Mouse (Mus musculus) embryonic fibroblast, embryonic 13.5 days (primary cell): ENCODE measurements at regions not wholly inside any gene's neighbourhood (a gene's known extent, or its start where the extent isn't known, plus 50 kb on each side); places are given as distances from the start of the nearest gene placed in this dataset.

Experiments used
- CTCF ChIP-seq: IDR thresholded peaks from 2 replicates; pipeline ENCODE4 v1.5.1; 2011; ENCODE audit warnings: mild to moderate bottlenecking, control low read depth, low read length, moderate library complexity, borderline replicate concordance; ENCODE audit not compliant: insufficient read depth
- POLR2A ChIP-seq: IDR thresholded peaks from 2 replicates; pipeline ENCODE4 v1.6.1; 2011; ENCODE audit warnings: low read depth, mild to moderate bottlenecking, control low read depth, low read length, moderate library complexity

- TF ChIP-seq POLR2A (no peak), CTCF (no peak)
Measured at GRCm38 (mm10) chr8:117934566-117935094, 132.9 kb upstream of the Mphosph6 start.
